Mouse (Mus musculus): ENCODE results near the gene Asb15. TPM values are rescaled to one million over a fixed set of nuclear protein-coding genes. Genes with fewer than 3 reads are reported as not detected.

Gene Asb15
- polyA plus RNA-seq, 1 experiment from 2014 or later: not detected

- H3K9ac ChIP-seq (ENCODE audit: low read depth, low read length): no peak overlapping the region
- no peaks in the 10 kb centered on the region for H3K27me3 ChIP-seq (replicated peaks; ENCODE audit: control insufficient read depth, insufficient read depth, low read length)
- 57% methylated on average over 4 of the region's 4 CpGs for WGBS
- H3K4me1 ChIP-seq (ENCODE audit: control insufficient read depth, insufficient read depth, low read length): no peaks in the 10 kb centered on the region
- no peak overlapping the region for H3K4me2 ChIP-seq (ENCODE audit: low read depth, low read length)
- H3K36me3 ChIP-seq (ENCODE audit: control insufficient read depth, insufficient read depth, low read length): no peaks in the 10 kb centered on the region
- H3K9me3 ChIP-seq (ENCODE audit: control insufficient read depth, low read length): no peaks in the 10 kb centered on the region
- no peak for ATAC-seq
- H3K4me3 ChIP-seq (ENCODE audit: low read length): no peak overlapping the region
- no peak overlapping the region for H3K27ac ChIP-seq (ENCODE audit: low read length)
Measured at GRCm38 (mm10) chr6:24609531-24609930, 81.6 kb downstream of the Asb15 start.

- Histone ChIP-seq H3K27me3 (replicated peaks; ENCODE audit: control insufficient read depth, insufficient read depth, low read length) (no peaks in the 10 kb centered on the region), H3K4me1 (ENCODE audit: control insufficient read depth, insufficient read depth, low read length) (no peaks in the 10 kb centered on the region), H3K36me3 (ENCODE audit: control insufficient read depth, insufficient read depth, low read length) (0 out of 2 replicates have a peak, but pooled peaks cover 2% of the 10 kb centered on the region), H3K9me3 (ENCODE audit: control insufficient read depth, low read length) (no peaks in the 10 kb centered on the region), H3K27ac (ENCODE audit: low read length) (no peak overlapping the region), H3K4me2 (ENCODE audit: low read depth, low read length) (no peak overlapping the region), H3K4me3 (ENCODE audit: low read length) (no peak overlapping the region), H3K9ac (ENCODE audit: low read depth, low read length) (no peak overlapping the region)
- 91% methylated on average over 4 of the region's 4 CpGs for WGBS
- no peak for ATAC-seq
Measured at GRCm38 (mm10) chr6:24610358-24610757, 82.4 kb downstream of the Asb15 start.

DNA sequence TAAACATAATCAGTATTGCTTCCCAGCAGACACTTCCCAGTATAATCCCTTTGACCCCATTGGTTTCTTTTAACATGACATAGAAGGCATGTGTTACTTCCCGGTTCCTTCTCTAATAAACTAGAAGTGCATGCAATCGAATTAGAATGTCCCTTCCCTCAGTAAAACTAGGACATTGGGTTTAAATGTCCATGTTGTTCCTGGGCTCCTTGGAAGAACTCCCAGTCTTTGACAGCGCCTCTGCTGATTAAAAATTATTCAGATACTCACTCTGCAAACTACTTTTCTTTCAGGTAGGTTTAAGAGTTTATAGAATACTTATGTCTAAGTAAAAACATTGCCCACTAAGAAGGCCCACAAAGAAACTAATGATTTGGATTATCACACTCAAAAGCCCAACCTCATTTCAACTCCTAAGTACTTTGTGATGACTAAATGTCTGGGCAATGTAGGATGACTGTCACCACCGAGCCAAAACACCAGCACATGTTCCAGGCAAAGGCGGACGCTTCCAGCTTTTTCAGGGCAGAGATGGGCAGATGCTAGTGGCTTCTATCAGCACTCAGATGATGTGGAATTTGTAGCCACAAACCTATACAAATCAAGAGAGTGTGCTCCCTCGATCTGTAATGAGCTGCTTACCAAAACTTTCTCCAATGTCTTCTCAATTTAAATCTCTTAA, 84.3 kb downstream of the Asb15 start:
- WGBS: 85% methylated on average over 7 of the region's 7 CpGs
- Histone ChIP-seq H3K27me3 (replicated peaks; ENCODE audit: control insufficient read depth, insufficient read depth, low read length) (no peaks in the 10 kb centered on the region), H3K27ac (ENCODE audit: low read length) (no peak overlapping the region), H3K9me3 (ENCODE audit: control insufficient read depth, low read length) (no peaks in the 10 kb centered on the region), H3K4me3 (ENCODE audit: low read length) (no peak overlapping the region), H3K9ac (ENCODE audit: low read depth, low read length) (no peak overlapping the region), H3K36me3 (ENCODE audit: control insufficient read depth, insufficient read depth, low read length) (0 out of 2 replicates have a peak, but pooled peaks cover 2% of the 10 kb centered on the region), H3K4me1 (ENCODE audit: control insufficient read depth, insufficient read depth, low read length) (no peaks in the 10 kb centered on the region), H3K4me2 (ENCODE audit: low read depth, low read length) (no peak overlapping the region)
- ATAC-seq: no peak

- H3K4me3 ChIP-seq (ENCODE audit: low read length): no peak overlapping the region
- 0 out of 2 replicates have a peak, but pooled peaks cover 2% of the 10 kb centered on the region for H3K36me3 ChIP-seq (ENCODE audit: control insufficient read depth, insufficient read depth, low read length)
- H3K4me2 ChIP-seq (ENCODE audit: low read depth, low read length): no peak overlapping the region
- no peak overlapping the region for H3K9ac ChIP-seq (ENCODE audit: low read depth, low read length)
- no peak overlapping the region for H3K27ac ChIP-seq (ENCODE audit: low read length)
- ATAC-seq: no peak
- H3K27me3 ChIP-seq (replicated peaks; ENCODE audit: control insufficient read depth, insufficient read depth, low read length): no peaks in the 10 kb centered on the region
- 95% methylated on average over 6 of the region's 6 CpGs for WGBS
- no peaks in the 10 kb centered on the region for H3K4me1 ChIP-seq (ENCODE audit: control insufficient read depth, insufficient read depth, low read length)
- no peaks in the 10 kb centered on the region for H3K9me3 ChIP-seq (ENCODE audit: control insufficient read depth, low read length)
Measured at GRCm38 (mm10) chr6:24613346-24613745, 85.4 kb downstream of the Asb15 start.

DNA sequence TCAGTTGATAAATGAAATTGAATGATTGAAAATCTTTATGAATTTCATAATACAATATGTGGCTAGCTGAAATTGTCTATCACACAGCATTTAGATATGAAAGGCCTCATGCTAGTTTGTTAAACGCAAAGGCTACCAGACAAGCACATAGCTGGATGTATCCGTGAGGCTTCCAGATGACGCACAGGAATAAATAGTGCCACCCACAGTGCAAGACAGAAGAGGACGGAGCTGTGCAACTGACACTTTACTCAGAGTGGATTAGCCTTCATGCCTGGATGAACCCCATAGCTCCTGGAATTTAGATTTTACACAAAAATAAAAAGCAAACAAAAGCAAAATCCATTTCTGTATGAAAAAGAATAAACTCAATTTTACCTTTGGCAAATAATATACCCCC, 86.0 kb downstream of the Asb15 start:
- H3K4me2 ChIP-seq (ENCODE audit: low read depth, low read length): no peak overlapping the region
- H3K9me3 ChIP-seq (ENCODE audit: control insufficient read depth, low read length): no peaks in the 10 kb centered on the region
- WGBS: 90% methylated on average over 4 of the region's 4 CpGs
- H3K9ac ChIP-seq (ENCODE audit: low read depth, low read length): no peak overlapping the region
- no peaks in the 10 kb centered on the region for H3K4me1 ChIP-seq (ENCODE audit: control insufficient read depth, insufficient read depth, low read length)
- H3K27me3 ChIP-seq (replicated peaks; ENCODE audit: control insufficient read depth, insufficient read depth, low read length): no peaks in the 10 kb centered on the region
- 0 out of 2 replicates have a peak, but pooled peaks cover 2% of the 10 kb centered on the region for H3K36me3 ChIP-seq (ENCODE audit: control insufficient read depth, insufficient read depth, low read length)
- ATAC-seq: no peak
- H3K4me3 ChIP-seq (ENCODE audit: low read length): no peak overlapping the region
- no peak overlapping the region for H3K27ac ChIP-seq (ENCODE audit: low read length)

- WGBS: 74% methylated on average over 4 of the region's 4 CpGs
- no peak for ATAC-seq
- Histone ChIP-seq H3K27ac (ENCODE audit: low read length) (no peak overlapping the region), H3K27me3 (replicated peaks; ENCODE audit: control insufficient read depth, insufficient read depth, low read length) (no peaks in the 10 kb centered on the region), H3K4me3 (ENCODE audit: low read length) (no peak overlapping the region), H3K9me3 (ENCODE audit: control insufficient read depth, low read length) (no peaks in the 10 kb centered on the region), H3K9ac (ENCODE audit: low read depth, low read length) (no peak overlapping the region), H3K36me3 (ENCODE audit: control insufficient read depth, insufficient read depth, low read length) (peaks cover 4% of the 10 kb centered on the region; the same call in 1 of the 2 replicates), H3K4me1 (ENCODE audit: control insufficient read depth, insufficient read depth, low read length) (no peaks in the 10 kb centered on the region), H3K4me2 (ENCODE audit: low read depth, low read length) (no peak overlapping the region)
Measured at GRCm38 (mm10) chr6:24616746-24617145, 88.8 kb downstream of the Asb15 start.

DNA sequence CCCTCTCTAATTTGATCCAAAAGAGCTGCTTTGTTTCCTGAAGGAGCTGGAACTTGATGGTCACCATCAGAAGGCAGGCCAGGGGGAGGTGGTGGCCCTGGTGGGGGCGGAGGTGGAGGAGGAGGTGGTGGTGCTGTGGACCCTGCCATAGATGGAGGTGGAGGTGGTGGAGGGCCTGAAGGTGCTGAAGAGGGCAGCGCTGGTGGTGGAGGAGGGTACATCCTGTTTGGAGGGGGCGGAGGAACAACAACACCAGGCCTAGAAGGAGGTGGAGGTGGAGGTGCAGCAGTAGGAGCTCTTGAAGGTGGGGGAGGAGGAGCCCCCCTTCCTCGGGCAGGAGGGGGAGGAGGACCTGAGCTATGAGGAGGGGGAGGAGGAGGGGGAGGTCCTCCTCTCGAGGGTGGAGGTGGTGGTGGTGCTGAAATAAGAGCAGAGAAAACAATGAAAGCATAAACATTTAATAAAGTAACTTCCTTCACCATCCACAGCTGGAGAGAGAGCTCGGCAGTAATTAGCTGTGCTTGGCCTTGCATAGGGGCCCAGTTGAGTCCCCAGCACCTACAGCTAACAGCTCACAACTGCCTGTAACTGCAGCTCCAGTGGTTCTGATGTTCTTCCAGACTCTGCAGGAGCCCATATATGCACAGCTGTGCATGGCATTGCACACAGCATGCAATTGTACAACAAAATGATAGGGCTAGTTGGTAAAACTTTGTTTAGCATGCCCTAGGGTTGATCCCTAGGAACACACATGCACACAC, 91.5 kb downstream of the Asb15 start:
- no peaks in the 10 kb centered on the region for H3K4me1 ChIP-seq (ENCODE audit: control insufficient read depth, insufficient read depth, low read length)
- 67% methylated on average over 6 of the region's 6 CpGs for WGBS
- no peak overlapping the region for H3K9ac ChIP-seq (ENCODE audit: low read depth, low read length)
- H3K9me3 ChIP-seq (ENCODE audit: control insufficient read depth, low read length): no peaks in the 10 kb centered on the region
- peaks cover 4% of the 10 kb centered on the region; the same call in 1 of the 2 replicates for H3K36me3 ChIP-seq (ENCODE audit: control insufficient read depth, insufficient read depth, low read length)
- no peak for ATAC-seq
- no peak overlapping the region for H3K27ac ChIP-seq (ENCODE audit: low read length)
- no peak overlapping the region for H3K4me2 ChIP-seq (ENCODE audit: low read depth, low read length)
- no peak overlapping the region for H3K4me3 ChIP-seq (ENCODE audit: low read length)
- H3K27me3 ChIP-seq (replicated peaks; ENCODE audit: control insufficient read depth, insufficient read depth, low read length): no peaks in the 10 kb centered on the region

DNA sequence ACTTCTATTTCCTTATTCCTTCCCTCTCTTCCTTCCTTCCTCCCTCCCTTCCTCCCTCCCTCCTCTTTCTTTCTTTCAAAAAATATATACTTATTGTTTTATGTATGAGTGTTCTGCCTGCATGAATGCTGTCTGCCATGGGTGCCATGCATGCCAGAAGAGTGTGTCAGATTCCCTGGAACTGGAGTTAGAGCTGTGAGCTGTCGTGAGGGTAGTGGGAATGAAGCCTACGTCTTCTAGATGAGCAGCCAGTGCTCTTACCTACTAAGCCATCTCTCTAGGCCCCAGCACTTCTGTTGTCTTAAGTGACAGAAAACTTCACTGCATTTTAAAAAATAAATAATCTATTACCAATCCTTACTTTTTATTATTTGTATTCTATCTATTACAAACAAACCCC, 93.0 kb downstream of the Asb15 start:
- Histone ChIP-seq H3K27me3 (replicated peaks; ENCODE audit: control insufficient read depth, insufficient read depth, low read length) (no peaks in the 10 kb centered on the region), H3K27ac (ENCODE audit: low read length) (no peak overlapping the region), H3K4me3 (ENCODE audit: low read length) (no peak overlapping the region), H3K9me3 (ENCODE audit: control insufficient read depth, low read length) (no peaks in the 10 kb centered on the region), H3K4me1 (ENCODE audit: control insufficient read depth, insufficient read depth, low read length) (no peaks in the 10 kb centered on the region), H3K9ac (ENCODE audit: low read depth, low read length) (no peak overlapping the region), H3K36me3 (ENCODE audit: control insufficient read depth, insufficient read depth, low read length) (peaks cover 2% of the 10 kb centered on the region; the same call in 1 of the 2 replicates), H3K4me2 (ENCODE audit: low read depth, low read length) (no peak overlapping the region)
- ATAC-seq: no peak
- WGBS: 85% methylated on average over 2 of the region's 2 CpGs

- Histone ChIP-seq H3K4me1 (ENCODE audit: control insufficient read depth, insufficient read depth, low read length) (no peaks in the 10 kb centered on the region), H3K27me3 (replicated peaks; ENCODE audit: control insufficient read depth, insufficient read depth, low read length) (no peaks in the 10 kb centered on the region), H3K4me3 (ENCODE audit: low read length) (no peak overlapping the region), H3K27ac (ENCODE audit: low read length) (no peak overlapping the region), H3K9me3 (ENCODE audit: control insufficient read depth, low read length) (no peaks in the 10 kb centered on the region), H3K4me2 (ENCODE audit: low read depth, low read length) (no peak overlapping the region), H3K36me3 (ENCODE audit: control insufficient read depth, insufficient read depth, low read length) (peaks cover 2% of the 10 kb centered on the region; the same call in 1 of the 2 replicates), H3K9ac (ENCODE audit: low read depth, low read length) (no peak overlapping the region)
- peak; percentile 67 for ATAC-seq
- 80% methylated on average over 2 of the region's 2 CpGs for WGBS
Measured at GRCm38 (mm10) chr6:24622098-24622497, 94.2 kb downstream of the Asb15 start.

Data from intestine, embryonic 16.5 days (tissue).